Mouse (Mus musculus): ENCODE measurements around the gene Ddx54.

Ddx54 gene

GRCm38 (mm10) chr5:120645851-120646250, 33.3 kb downstream of the Ddx54 start:
- no peak for DNase-seq (ENCODE audit: low spot score)

- DNase-seq (ENCODE audit: low spot score), result no peak
Measured at GRCm38 (mm10) chr5:120647361-120647760, 34.8 kb downstream of the Ddx54 start.

- DNase-seq (ENCODE audit: low spot score), result no peak
Measured at GRCm38 (mm10) chr5:120647814-120648491, 35.4 kb downstream of the Ddx54 start.

- DNase-seq (ENCODE audit: low spot score), result peak; percentile 36
Measured at GRCm38 (mm10) chr5:120648569-120649373, 36.2 kb downstream of the Ddx54 start, which contains the start of gene Rasal1. Gene Rasal1, plus strand, starts transcription at chr5:120648812.

- DNase-seq (ENCODE audit: low spot score), result no peak
Measured at GRCm38 (mm10) chr5:120649374-120649933, 36.9 kb downstream of the Ddx54 start.

- no peak for DNase-seq (ENCODE audit: low spot score)
Measured at GRCm38 (mm10) chr5:120649938-120650337, 37.4 kb downstream of the Ddx54 start.

GRCm38 (mm10) chr5:120651230-120651629, 38.7 kb downstream of the Ddx54 start:
- DNase-seq (ENCODE audit: low spot score), result no peak

GRCm38 (mm10) chr5:120652915-120653701, 40.6 kb downstream of the Ddx54 start:
- DNase-seq (ENCODE audit: low spot score), result no peak

- DNase-seq (ENCODE audit: low spot score), result no peak
Measured at GRCm38 (mm10) chr5:120653873-120654272, 41.3 kb downstream of the Ddx54 start.

- no peak for DNase-seq (ENCODE audit: low spot score)
Measured at GRCm38 (mm10) chr5:120656281-120656751, 43.8 kb downstream of the Ddx54 start.

- DNase-seq (ENCODE audit: low spot score), result no peak
Measured at GRCm38 (mm10) chr5:120660816-120661215, 48.3 kb downstream of the Ddx54 start.

GRCm38 (mm10) chr5:120664888-120665287, 52.3 kb downstream of the Ddx54 start:
- DNase-seq (ENCODE audit: low spot score), result no peak

- no peak for DNase-seq (ENCODE audit: low spot score)
Measured at GRCm38 (mm10) chr5:120668761-120669160, 56.2 kb downstream of the Ddx54 start.

- no peak for DNase-seq (ENCODE audit: low spot score)
Measured at GRCm38 (mm10) chr5:120670132-120670531, 57.6 kb downstream of the Ddx54 start.

- DNase-seq (ENCODE audit: low spot score), result no peak
Measured at GRCm38 (mm10) chr5:120671865-120672264, 59.3 kb downstream of the Ddx54 start.

GRCm38 (mm10) chr5:120673626-120674025, 61.1 kb downstream of the Ddx54 start:
- no peak for DNase-seq (ENCODE audit: low spot score)

- DNase-seq (ENCODE audit: low spot score), result no peak
Measured at GRCm38 (mm10) chr5:120674229-120675145, 61.9 kb downstream of the Ddx54 start.

- no peak for DNase-seq (ENCODE audit: low spot score)
Measured at GRCm38 (mm10) chr5:120677516-120677915, 65.0 kb downstream of the Ddx54 start.

All from ovary, adult 18-20 months (tissue).